Mouse (Mus musculus) erythroblast, embryonic 14.5 days (primary cell): ENCODE measurements around the gene Hepacam2. TPM values are rescaled to one million over a fixed set of nuclear protein-coding genes. Genes with fewer than 3 reads are reported as not detected.
"Not testable (repeated sequence)": the region's sequence is repeated elsewhere in the genome, so short reads cannot be mapped to it uniquely, and the experiment has no call there.

ENCODE experiments used
- H3K27me3 ChIP-seq: 2 replicates; pipeline ENCODE4 v1.6.1; 2012; ENCODE audit warnings: inconsistent platforms; ENCODE audit not compliant: control insufficient read depth
- H3K36me3 ChIP-seq: 2 replicates; pipeline ENCODE4 v1.6.1; 2012; ENCODE audit warnings: mild to moderate bottlenecking, inconsistent platforms; ENCODE audit not compliant: control insufficient read depth
- H3K4me1 ChIP-seq: 2 replicates; pipeline ENCODE4 v1.6.1; 2012; ENCODE audit warnings: inconsistent platforms; ENCODE audit not compliant: control insufficient read depth
- H3K4me3 ChIP-seq: replicated peaks from 2 replicates; pipeline ENCODE3; 2012; ENCODE audit warnings: moderate library complexity, mild to moderate bottlenecking, inconsistent platforms
- H3K9me3 ChIP-seq: 2 replicates; pipeline ENCODE4 v1.6.1; 2012; ENCODE audit warnings: low read length, inconsistent platforms, mixed read lengths; ENCODE audit not compliant: control insufficient read depth
- GATA1 ChIP-seq: IDR thresholded peaks from 2 replicates; pipeline ENCODE4 v1.6.1; 2012; ENCODE audit warnings: low read length, inconsistent platforms, mixed read lengths
- TAL1 ChIP-seq: IDR thresholded peaks from 3 replicates; pipeline ENCODE4 v1.6.1; 2012; ENCODE audit warnings: low read length, inconsistent platforms, mixed read lengths
- polyA plus RNA-seq: library from polyadenylated mRNA; stranded (reverse); fragments of >175 nt; gene quantifications from 2 replicates; pipeline ENCODE4 v1.2.3, GENCODE M21; 2012

The Hepacam2 gene
- polyA plus RNA-seq, 1 experiment = not detected

- TF ChIP-seq GATA1 (no peak), TAL1 (no peak)
- Histone ChIP-seq H3K36me3 (no peaks in the 10 kb centered on the region), H3K4me1 (no peaks in the 10 kb centered on the region), H3K27me3 (no peaks in the 10 kb centered on the region), H3K4me3 (no peak overlapping the region), H3K9me3 (no peaks in the 10 kb centered on the region)
Measured at GRCm38 (mm10) chr6:3476299-3476698, 21.8 kb downstream of the Hepacam2 start.

GRCm38 (mm10) chr6:3470706-3471105, 27.4 kb downstream of the Hepacam2 start:
- Histone ChIP-seq H3K4me1 (no peaks in the 10 kb centered on the region), H3K27me3 (no peaks in the 10 kb centered on the region), H3K36me3 (no peaks in the 10 kb centered on the region), H3K4me3 (no peak overlapping the region), H3K9me3 (no peaks in the 10 kb centered on the region)
- TF ChIP-seq TAL1 = no peak
- no peak for TF ChIP-seq GATA1

DNA sequence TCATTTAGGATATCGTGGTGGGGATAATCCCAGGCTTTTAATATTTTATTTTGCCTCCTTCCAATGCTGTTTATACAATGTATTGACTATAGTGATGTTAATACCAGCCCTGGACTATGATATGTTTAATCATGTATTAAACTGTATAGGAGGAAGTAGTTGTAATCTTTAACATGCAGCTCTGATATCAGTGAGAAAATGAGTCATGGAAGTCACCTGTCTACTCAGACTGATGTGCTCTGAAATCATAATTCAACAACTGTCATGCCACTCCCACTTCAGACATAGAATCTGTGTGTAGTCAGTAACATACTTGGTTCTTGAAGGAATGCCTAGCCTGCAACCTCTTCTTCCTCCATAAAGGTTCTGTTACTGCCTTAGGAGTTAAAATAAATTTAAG, 29.5 kb downstream of the Hepacam2 start:
- Histone ChIP-seq H3K27me3 (no peaks in the 10 kb centered on the region), H3K9me3 (no peaks in the 10 kb centered on the region), H3K4me1 (no peaks in the 10 kb centered on the region), H3K4me3 (no peak overlapping the region), H3K36me3 (no peaks in the 10 kb centered on the region)
- TF ChIP-seq GATA1 = no peak
- TF ChIP-seq TAL1 = no peak

DNA sequence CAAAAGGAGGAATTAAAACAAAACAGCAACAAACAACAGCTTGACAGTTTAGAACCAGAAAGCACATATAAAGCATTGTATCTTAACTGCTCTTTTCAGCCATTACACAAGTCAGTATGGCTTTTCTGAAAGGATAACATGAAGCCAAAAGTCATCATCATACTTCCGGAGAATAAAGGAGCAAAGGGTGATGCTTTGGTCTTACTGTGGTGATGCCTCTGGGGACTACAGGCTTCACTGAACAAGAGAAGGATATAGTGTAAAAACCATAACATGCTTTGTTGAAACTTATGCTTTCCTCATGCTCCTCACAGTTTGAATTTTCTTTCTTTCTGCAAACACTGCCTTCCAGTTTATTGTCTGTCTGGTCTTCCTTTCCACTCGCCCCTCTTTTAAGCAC, 34.5 kb downstream of the Hepacam2 start:
- Histone ChIP-seq H3K27me3 (no peaks in the 10 kb centered on the region), H3K9me3 (no peaks in the 10 kb centered on the region), H3K4me3 (no peak overlapping the region), H3K36me3 (no peaks in the 10 kb centered on the region), H3K4me1 (no peaks in the 10 kb centered on the region)
- TF ChIP-seq GATA1 (no peak), TAL1 (no peak)

DNA sequence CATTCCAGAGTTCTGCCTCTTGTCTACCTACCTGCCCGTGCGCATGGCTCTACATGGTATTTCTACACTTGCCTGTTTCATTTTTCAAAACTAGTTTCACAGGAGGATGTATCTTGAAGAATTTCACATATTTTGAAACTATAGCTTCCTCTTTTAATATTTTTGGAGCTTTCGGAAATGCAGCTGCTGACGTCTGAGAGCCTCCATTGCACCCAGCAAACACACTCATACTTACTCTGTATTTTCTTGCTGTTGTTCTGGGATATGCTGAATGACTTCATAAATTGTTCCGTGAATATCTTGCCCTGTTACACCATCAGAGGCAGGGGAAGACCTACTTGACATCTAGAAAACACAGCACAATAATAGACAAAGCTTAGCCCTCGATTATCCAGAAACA, 35.1 kb downstream of the Hepacam2 start:
- no peaks in the 10 kb centered on the region for H3K9me3 ChIP-seq
- H3K4me3 ChIP-seq = no peak overlapping the region
- H3K36me3 ChIP-seq = no peaks in the 10 kb centered on the region
- no peaks in the 10 kb centered on the region for H3K4me1 ChIP-seq
- no peaks in the 10 kb centered on the region for H3K27me3 ChIP-seq
- no peak for TF ChIP-seq GATA1

DNA sequence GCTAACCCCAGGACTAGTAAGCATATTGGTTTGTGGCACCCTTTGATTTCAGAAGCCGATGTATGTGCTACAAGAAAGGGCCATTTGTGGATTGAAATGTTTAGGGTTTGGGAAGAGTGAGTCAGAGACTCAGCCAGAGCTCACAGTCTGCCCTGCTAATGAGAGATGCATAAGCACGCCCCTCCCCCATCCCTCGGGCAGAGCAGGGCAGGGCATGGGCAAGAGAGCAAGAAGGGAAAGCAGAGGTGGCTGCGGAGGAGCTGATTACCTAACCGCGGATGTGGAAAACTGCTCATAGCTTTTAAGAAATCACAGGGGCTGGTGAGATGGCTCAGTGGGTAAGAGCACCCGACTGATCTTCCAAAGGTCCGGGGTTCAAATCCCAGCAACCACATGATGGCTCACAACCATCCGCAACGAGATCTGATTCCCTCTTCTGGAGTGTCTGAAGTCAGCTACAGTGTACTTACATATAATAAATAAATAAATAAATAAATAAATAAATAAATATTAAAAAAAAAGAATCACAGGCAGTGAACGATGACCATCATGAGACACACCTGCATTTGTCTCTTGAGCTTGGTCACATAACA, 42.1 kb downstream of the Hepacam2 start:
- Histone ChIP-seq H3K9me3 (no peaks in the 10 kb centered on the region), H3K4me3 (no peak overlapping the region), H3K27me3 (no peaks in the 10 kb centered on the region), H3K4me1 (no peaks in the 10 kb centered on the region), H3K36me3 (no peaks in the 10 kb centered on the region)
- TF ChIP-seq TAL1 = no peak
- TF ChIP-seq GATA1 = no peak

DNA sequence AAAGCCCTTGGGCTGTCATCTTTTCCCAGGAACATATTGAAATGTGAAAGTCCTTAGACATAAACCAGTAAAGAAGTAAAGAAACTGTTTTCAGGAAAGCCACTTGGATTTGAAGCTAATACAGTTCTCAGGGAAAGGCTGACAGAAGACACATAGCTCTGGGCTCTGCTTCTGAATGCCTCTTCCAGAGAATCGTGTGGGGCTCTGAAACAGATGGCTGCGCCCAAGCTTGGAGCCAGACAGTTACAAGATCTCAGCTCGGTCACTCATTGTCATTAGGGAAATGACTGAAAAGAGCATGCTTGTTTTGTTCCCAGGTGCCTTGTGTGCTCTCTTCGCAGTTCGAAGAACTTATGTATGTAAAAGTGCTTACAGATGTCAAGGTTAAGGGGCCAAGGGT, 43.7 kb downstream of the Hepacam2 start:
- no peak for TF ChIP-seq TAL1
- TF ChIP-seq GATA1 = no peak
- Histone ChIP-seq H3K27me3 (no peaks in the 10 kb centered on the region), H3K4me1 (no peaks in the 10 kb centered on the region), H3K9me3 (no peaks in the 10 kb centered on the region), H3K4me3 (no peak overlapping the region), H3K36me3 (no peaks in the 10 kb centered on the region)

GRCm38 (mm10) chr6:3447404-3447803, 50.7 kb downstream of the Hepacam2 start:
- H3K36me3 ChIP-seq = no peaks in the 10 kb centered on the region
- TF ChIP-seq TAL1 = no peak
- no peak for TF ChIP-seq GATA1
- H3K9me3 ChIP-seq = no peaks in the 10 kb centered on the region
- H3K4me1 ChIP-seq = no peaks in the 10 kb centered on the region
- no peak overlapping the region for H3K4me3 ChIP-seq
- no peaks in the 10 kb centered on the region for H3K27me3 ChIP-seq

DNA sequence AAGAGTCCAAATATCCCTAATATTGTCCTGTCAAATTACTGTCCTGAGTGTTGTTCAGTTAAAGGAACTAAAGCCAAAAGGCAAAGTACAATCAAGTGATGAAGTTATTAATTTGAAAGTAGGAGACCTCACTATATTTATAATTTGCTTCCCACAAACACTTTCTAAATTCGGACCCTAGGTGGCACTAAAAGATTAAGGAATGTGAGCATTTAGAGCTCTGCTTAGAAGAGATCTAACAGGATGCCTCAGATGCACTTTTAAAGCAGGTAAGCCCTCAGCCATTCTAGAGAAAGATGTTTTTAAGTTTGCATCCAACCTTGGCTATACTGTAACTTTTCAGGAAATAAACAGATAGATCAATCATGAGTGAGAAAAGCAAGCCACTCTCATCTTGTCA, 54.2 kb downstream of the Hepacam2 start:
- no peak for TF ChIP-seq TAL1
- TF ChIP-seq GATA1 = no peak
- Histone ChIP-seq H3K36me3 (no peaks in the 10 kb centered on the region), H3K4me3 (no peak overlapping the region), H3K27me3 (no peaks in the 10 kb centered on the region), H3K4me1 (no peaks in the 10 kb centered on the region), H3K9me3 (no peaks in the 10 kb centered on the region)

DNA sequence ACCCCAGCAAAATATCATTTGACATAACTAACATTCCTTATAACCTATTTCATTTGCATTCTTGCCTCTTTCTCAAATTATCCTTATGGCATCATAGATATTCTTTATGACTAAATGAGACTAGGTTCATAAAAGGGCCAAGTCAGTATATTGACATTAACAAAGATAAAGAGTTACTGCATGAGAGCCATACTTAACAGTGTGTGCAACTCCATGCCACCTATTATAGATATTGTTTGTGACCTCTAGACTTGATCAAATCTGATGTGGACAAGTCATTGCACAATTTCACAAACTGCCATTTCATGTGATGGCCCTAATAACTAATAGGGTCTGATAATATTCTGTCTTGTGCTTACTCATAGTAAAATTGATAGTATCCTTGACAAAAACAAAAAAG, 62.0 kb downstream of the Hepacam2 start:
- H3K4me3 ChIP-seq = no peak overlapping the region
- no peaks in the 10 kb centered on the region for H3K36me3 ChIP-seq
- H3K9me3 ChIP-seq = peaks cover 2% of the 10 kb centered on the region; the same call in 1 of the 2 replicates
- H3K4me1 ChIP-seq = no peaks in the 10 kb centered on the region
- no peaks in the 10 kb centered on the region for H3K27me3 ChIP-seq
- TF ChIP-seq GATA1 (no peak), TAL1 (no peak)

DNA sequence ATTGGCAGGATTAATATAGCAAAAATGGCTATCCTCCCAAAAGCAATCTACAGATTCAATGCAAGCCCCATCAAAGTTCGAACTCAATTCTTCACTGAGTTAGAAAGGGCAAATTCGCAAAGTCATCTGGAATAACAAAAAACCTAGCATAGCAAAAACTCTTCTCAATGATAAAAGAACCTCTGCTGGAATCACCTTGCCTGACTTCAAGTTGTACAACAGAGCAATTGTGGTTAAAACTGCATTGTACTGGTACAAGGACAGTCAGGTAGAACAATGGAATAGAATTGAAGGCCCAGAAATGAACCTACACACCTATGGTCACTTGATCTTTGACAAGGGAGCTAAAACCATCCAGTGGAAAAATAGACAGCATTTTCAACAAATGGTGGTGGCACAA, 67.1 kb downstream of the Hepacam2 start:
- H3K36me3 ChIP-seq, H3K4me1 ChIP-seq, H3K27me3 ChIP-seq, H3K9me3 ChIP-seq, H3K4me3 ChIP-seq: not testable (repeated sequence)
